Mouse (Mus musculus): Measurements from ENCODE around the gene Efhc1.

- TF ChIP-seq CTCF (IDR thresholded peaks at IDR 0.05; ENCODE audit: borderline replicate concordance, control insufficient read depth, extremely low read depth, insufficient read depth, low read length, poor library complexity) = no peak
- TF ChIP-seq POLR2A (IDR thresholded peaks at IDR 0.05; ENCODE audit: control insufficient read depth, extremely low read depth, insufficient read depth, low read length, poor library complexity) = no peak
These were observed 42.3 kb downstream of the Efhc1 start for GRCm38 (mm10) chr1:20993690-20994089.

Data from thymus, adult 2 months (tissue).